Mouse (Mus musculus): Measurements from ENCODE around the gene Enah. TPM values are rescaled to one million over a fixed set of nuclear protein-coding genes. Genes with fewer than 3 reads are reported as not detected.
A peak's percentile ranks its signal among the peaks of the same experiment; 100 is the strongest.

Enah gene
- total and polyA plus RNA-seq, 3 experiments = 0.45 to 0.69 TPM; not detected in 1

DNA sequence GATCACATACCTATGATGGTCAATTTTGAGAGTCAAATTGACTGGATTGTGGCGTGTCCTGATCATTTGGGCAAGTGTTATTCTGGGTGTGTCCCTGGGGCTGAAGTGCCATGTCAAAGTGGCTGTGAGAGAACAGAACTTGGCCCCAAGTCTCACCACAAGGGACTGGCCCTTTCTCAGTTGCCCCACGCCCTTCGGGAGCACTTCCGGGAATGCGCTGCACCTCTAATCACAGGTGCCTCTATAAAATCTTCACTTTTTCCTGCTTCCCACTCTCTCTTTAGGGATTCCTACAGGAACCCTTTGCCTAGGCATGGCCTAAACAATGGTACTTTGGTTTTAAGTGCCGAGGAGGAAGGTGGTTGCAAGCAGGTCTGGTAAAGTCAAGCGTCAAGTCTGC, 130.1 kb downstream of the Enah start:
- Histone ChIP-seq H3K27me3 (ENCODE audit: control insufficient read depth in 1 of 2, insufficient read depth in 2 of 2, low read length in 2 of 2) (peaks cover 0 to 3% of the 10 kb centered on the region in 2 experiments; a peak in 2 of 4 replicates), H3K9me3 (replicated peaks; ENCODE audit: insufficient read depth, low read length) (no peaks in the 10 kb centered on the region), H3K9ac (ENCODE audit: control insufficient read depth, low read depth, low read length, poor library complexity, severe bottlenecking) (no peak overlapping the region), H3K4me1 (ENCODE audit: control insufficient read depth in 1 of 2, insufficient read depth in 2 of 2, low read length in 2 of 2) (0 out of 4 replicates have a peak, but pooled peaks cover 0 to 3% of the 10 kb centered on the region in 2 experiments), H3K27ac (ENCODE audit: control insufficient read depth, low read depth, low read length) (no peak overlapping the region), H3K4me3 (ENCODE audit: control insufficient read depth in 1 of 2, insufficient read depth in 1 of 2, low read depth in 2 of 2, low read length in 2 of 2) (no peak overlapping the region), H3K36me3 (ENCODE audit: control insufficient read depth in 1 of 2, insufficient read depth in 2 of 2, low read length in 2 of 2) (no peaks in the 10 kb centered on the region), H3K79me2 (ENCODE audit: control insufficient read depth, insufficient read depth, low read length, poor library complexity) (no peaks in the 10 kb centered on the region)
- TF ChIP-seq BHLHE40 (IDR thresholded peaks at IDR 0.05; ENCODE audit: borderline replicate concordance, low read depth, low read length) (no peak), ZKSCAN1 (IDR thresholded peaks at IDR 0.05; ENCODE audit: low read depth, low read length) (no peak), ZMIZ1 (IDR thresholded peaks at IDR 0.05; ENCODE audit: low read depth, low read length) (no peak), CHD2 (IDR thresholded peaks at IDR 0.05; ENCODE audit: low read length) (no peak)
- no peak for DNase-seq (ENCODE audit: low read depth, low spot score)

DNA sequence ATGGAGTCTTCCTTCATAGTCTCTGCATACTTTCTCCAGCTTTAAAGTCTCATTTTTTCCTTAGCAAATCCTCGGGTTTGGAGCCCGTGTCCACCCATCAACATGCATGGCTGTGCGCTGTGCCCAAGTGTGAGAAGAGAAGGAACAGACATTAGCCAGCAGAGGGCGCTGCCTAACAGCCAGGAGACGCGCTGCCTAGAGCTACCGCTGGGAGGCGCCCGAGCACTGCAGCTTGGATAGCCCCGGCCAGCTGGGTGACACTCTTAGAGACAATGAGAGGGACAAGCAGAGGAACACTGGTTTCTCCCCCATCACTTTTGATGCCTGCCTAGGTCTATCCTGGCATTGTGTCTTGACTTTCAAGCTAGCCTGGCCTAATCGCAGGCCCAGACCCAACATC, 131.0 kb downstream of the Enah start:
- Histone ChIP-seq H3K9me3 (replicated peaks; ENCODE audit: insufficient read depth, low read length) (no peaks in the 10 kb centered on the region), H3K27me3 (ENCODE audit: control insufficient read depth in 1 of 2, insufficient read depth in 2 of 2, low read length in 2 of 2) (peaks cover 0 to 3% of the 10 kb centered on the region in 2 experiments; a peak in 2 of 4 replicates), H3K9ac (ENCODE audit: control insufficient read depth, low read depth, low read length, poor library complexity, severe bottlenecking) (no peak overlapping the region), H3K4me1 (ENCODE audit: control insufficient read depth in 1 of 2, insufficient read depth in 2 of 2, low read length in 2 of 2) (0 out of 4 replicates have a peak, but pooled peaks cover 0 to 1% of the 10 kb centered on the region in 2 experiments), H3K79me2 (ENCODE audit: control insufficient read depth, insufficient read depth, low read length, poor library complexity) (no peaks in the 10 kb centered on the region), H3K36me3 (ENCODE audit: control insufficient read depth in 1 of 2, insufficient read depth in 2 of 2, low read length in 2 of 2) (no peaks in the 10 kb centered on the region), H3K4me3 (ENCODE audit: control insufficient read depth in 1 of 2, insufficient read depth in 1 of 2, low read depth in 2 of 2, low read length in 2 of 2) (no peak overlapping the region), H3K27ac (ENCODE audit: control insufficient read depth, low read depth, low read length) (no peak overlapping the region)
- peak; percentile 81 for DNase-seq (ENCODE audit: low read depth, low spot score)
- TF ChIP-seq TBP (IDR thresholded peaks at IDR 0.05; ENCODE audit: low read depth, low read length) = no peak
- TF ChIP-seq GATA1 (IDR thresholded peaks at IDR 0.05; ENCODE audit: low read depth, low read length) = no peak
- TF ChIP-seq ZC3H11A (IDR thresholded peaks at IDR 0.05; ENCODE audit: low read depth, low read length) = peak; percentile 95
- peak; percentile 99 to 100 (median 100) for TF ChIP-seq CTCF (IDR thresholded peaks at IDR 0.05 in 2 of 3, conservative IDR thresholded peaks at IDR 0.05 in 1 of 3; ENCODE audit: control insufficient read depth in 1 of 3, insufficient read depth in 1 of 3, low read depth in 2 of 3, low read length in 3 of 3, poor library complexity in 1 of 3, severe bottlenecking in 1 of 3)
- no peak for TF ChIP-seq POLR2A (IDR thresholded peaks at IDR 0.05; ENCODE audit: control insufficient read depth in 1 of 2, insufficient read depth in 1 of 2, low read depth in 1 of 2, low read length in 2 of 2, poor library complexity in 1 of 2)
- no peak for TF ChIP-seq MAFK (IDR thresholded peaks at IDR 0.05; ENCODE audit: borderline replicate concordance, low read depth, low read length)
- no peak for TF ChIP-seq ETS1 (IDR thresholded peaks at IDR 0.05; ENCODE audit: low read depth, low read length)
- no peak for TF ChIP-seq MYC (IDR thresholded peaks at IDR 0.05; ENCODE audit: low read depth, low read length)
- TF ChIP-seq CHD1 (IDR thresholded peaks at IDR 0.05; ENCODE audit: low read depth, low read length) = no peak
- TF ChIP-seq RCOR1 (IDR thresholded peaks at IDR 0.05; ENCODE audit: low read depth, low read length) = no peak
- TF ChIP-seq GABPA (IDR thresholded peaks at IDR 0.05; ENCODE audit: low read depth, low read length) = no peak
- peak; percentile 47 for TF ChIP-seq BHLHE40 (IDR thresholded peaks at IDR 0.05; ENCODE audit: borderline replicate concordance, low read depth, low read length)
- no peak for TF ChIP-seq NRF1 (IDR thresholded peaks at IDR 0.05; ENCODE audit: insufficient read depth, low read depth, low read length, poor library complexity, severe bottlenecking)
- peak; percentile 44; the same call in 1 of the 2 replicates for TF ChIP-seq ELF1 (IDR thresholded peaks at IDR 0.05; ENCODE audit: low read depth, low read length)
- no peak for TF ChIP-seq CHD2 (IDR thresholded peaks at IDR 0.05; ENCODE audit: low read length)
- no peak for TF ChIP-seq EP300 (IDR thresholded peaks at IDR 0.05; ENCODE audit: low read depth in 1 of 2, low read length in 2 of 2)
- TF ChIP-seq SMC3 (IDR thresholded peaks at IDR 0.05; ENCODE audit: low read depth, low read length) = peak; percentile 98
- no peak for TF ChIP-seq ZMIZ1 (IDR thresholded peaks at IDR 0.05; ENCODE audit: low read depth, low read length)
- no peak for TF ChIP-seq ZKSCAN1 (IDR thresholded peaks at IDR 0.05; ENCODE audit: low read depth, low read length)
- no peak for TF ChIP-seq MYB (IDR thresholded peaks at IDR 0.05; ENCODE audit: low read depth, low read length)
- no peak for TF ChIP-seq TAL1 (IDR thresholded peaks at IDR 0.05; ENCODE audit: low read length)
- TF ChIP-seq MEF2A (IDR thresholded peaks at IDR 0.05; ENCODE audit: extremely low read depth, insufficient replicate concordance, low read depth, low read length, poor library complexity, severe bottlenecking) = no peak
- no peak; the same call in 1 of the 2 replicates for TF ChIP-seq MAZ (IDR thresholded peaks at IDR 0.05; ENCODE audit: low read depth, low read length)
- no peak for TF ChIP-seq POLR2AphosphoS5 (IDR thresholded peaks at IDR 0.05; ENCODE audit: borderline replicate concordance, low read depth, low read length)
- TF ChIP-seq USF2 (IDR thresholded peaks at IDR 0.05; ENCODE audit: borderline replicate concordance in 1 of 2, insufficient read depth in 1 of 2, low read depth in 1 of 2, low read length in 2 of 2) = no peak
- no peak for TF ChIP-seq UBTF (IDR thresholded peaks at IDR 0.05; ENCODE audit: borderline replicate concordance, insufficient read depth, low read depth, low read length)
- TF ChIP-seq E2F4 (IDR thresholded peaks at IDR 0.05; ENCODE audit: borderline replicate concordance, low read depth, low read length) = no peak
- peak; percentile 96 for TF ChIP-seq RAD21 (IDR thresholded peaks at IDR 0.05; ENCODE audit: low read depth, low read length)
- no peak for TF ChIP-seq POLR2AphosphoS2 (IDR thresholded peaks at IDR 0.05; ENCODE audit: low read length)
- TF ChIP-seq JUND (IDR thresholded peaks at IDR 0.05; ENCODE audit: low read depth, low read length) = 0 out of 2 replicates have a peak, but pooled peaks have one; percentile 59

Measured in MEL (cell line).